Comparison of ENCODE assay signal across 8 mouse cellular contexts in genomic region chr3:84654900-84655784, GRCm38 (mm10). TPM values are rescaled to one million over a fixed set of nuclear protein-coding genes. Genes with fewer than 3 reads are reported as not detected.
DNase-seq lines count a peak whose midpoint lies in the region; ATAC-seq lines count a peak whose summit lies in the region.

No protein-coding gene starts in this region.

- H3K9me3 ChIP-seq in heart, embryonic 12.5 days (replicated peaks) = peaks cover 6% of the 10 kb centered on the region
- no peaks in the 10 kb centered on the region for H3K9me3 ChIP-seq in hindbrain, embryonic 11.5 days (ENCODE audit: control insufficient read depth, low read length)
- H3K9me3 ChIP-seq in midbrain, embryonic 13.5 days = no peaks in the 10 kb centered on the region

- peak overlapping the region; percentile 59 for H3K27ac ChIP-seq in heart, embryonic 12.5 days (ENCODE audit: poor library complexity, severe bottlenecking)
- H3K27ac ChIP-seq in hindbrain, embryonic 11.5 days (ENCODE audit: low read depth, low read length) = no peak overlapping the region
- no peak overlapping the region for H3K27ac ChIP-seq in midbrain, embryonic 13.5 days

- peak overlapping the region; percentile 24 for H3K4me3 ChIP-seq in heart, embryonic 12.5 days
- no peak overlapping the region for H3K4me3 ChIP-seq in hindbrain, embryonic 11.5 days (ENCODE audit: low read depth, low read length)
- peak overlapping the region; percentile 22; the same call in 1 of the 2 replicates for H3K4me3 ChIP-seq in midbrain, embryonic 13.5 days (replicated peaks)

- 12% methylated on average over 16 of the region's 16 CpGs for WGBS in heart, embryonic 12.5 days
- 21% methylated on average over 16 of the region's 16 CpGs for WGBS in hindbrain, embryonic 11.5 days
- WGBS in midbrain, embryonic 13.5 days = 12% methylated on average over 16 of the region's 16 CpGs

- peak overlapping the region; percentile 54; the same call in 1 of the 2 replicates for H3K9ac ChIP-seq in heart, embryonic 12.5 days
- no peak overlapping the region for H3K9ac ChIP-seq in hindbrain, embryonic 11.5 days (ENCODE audit: low read depth, low read length)
- no peak overlapping the region for H3K9ac ChIP-seq in midbrain, embryonic 13.5 days (replicated peaks)

- ATAC-seq in heart, embryonic 12.5 days (ENCODE audit: insufficient number of reproducible peaks, low FRiP score) = no peak
- ATAC-seq in hindbrain, embryonic 11.5 days (ENCODE audit: low FRiP score) = no peak; the same call in 1 of the 2 replicates
- peak; percentile 55 for ATAC-seq in midbrain, embryonic 13.5 days

- H3K27me3 ChIP-seq in heart, embryonic 12.5 days (replicated peaks) = peaks cover 5% of the 10 kb centered on the region; the same call in 1 of the 2 replicates
- H3K27me3 ChIP-seq in hindbrain, embryonic 11.5 days (ENCODE audit: control insufficient read depth, insufficient read depth, low read length) = no peaks in the 10 kb centered on the region
- H3K27me3 ChIP-seq in midbrain, embryonic 13.5 days = peaks cover 11% of the 10 kb centered on the region; the same call in 1 of the 2 replicates

- peaks cover 34% of the 10 kb centered on the region for H3K4me1 ChIP-seq in heart, embryonic 12.5 days (replicated peaks)
- H3K4me1 ChIP-seq in hindbrain, embryonic 11.5 days (replicated peaks; ENCODE audit: control insufficient read depth, insufficient read depth, low read length) = no peaks in the 10 kb centered on the region
- H3K4me1 ChIP-seq in midbrain, embryonic 13.5 days (replicated peaks) = peaks cover 20% of the 10 kb centered on the region

- no peak for DNase-seq in heart, adult 9 months (ENCODE audit: low spot score in 2 of 2)
- DNase-seq in R1 (ENCODE audit: low read depth, low spot score) = peak; percentile 96
- peak; percentile 15 for DNase-seq in hindbrain, embryonic 11.5 days (ENCODE audit: low spot score)
- no peak for DNase-seq in right cerebral cortex, adult 2 months (ENCODE audit: low spot score in 2 of 2)
- no peak for DNase-seq in gastrocnemius, adult 18-20 months (ENCODE audit: low spot score)
- no peak for DNase-seq in cerebellum, adult 11 months

- peak overlapping the region; percentile 61 for H3K4me2 ChIP-seq in heart, embryonic 12.5 days
- no peak overlapping the region; the same call in 1 of the 2 replicates for H3K4me2 ChIP-seq in hindbrain, embryonic 11.5 days (replicated peaks; ENCODE audit: low read depth, low read length)
- H3K4me2 ChIP-seq in midbrain, embryonic 13.5 days (replicated peaks) = peak overlapping the region; percentile 42

- no peaks in the 10 kb centered on the region for H3K36me3 ChIP-seq in heart, embryonic 12.5 days
- H3K36me3 ChIP-seq in hindbrain, embryonic 11.5 days (ENCODE audit: control insufficient read depth, insufficient read depth, low read length) = no peaks in the 10 kb centered on the region
- no peaks in the 10 kb centered on the region for H3K36me3 ChIP-seq in midbrain, embryonic 13.5 days

RNA-seq across cellular contexts. Expression of gene Tmem154, which starts 10.8 kb away (rescaled TPM):
- 0.47 and 0.54 TPM in 2 replicates for polyA plus RNA-seq in heart, embryonic 12.5 days (2016; fragmentation: Nextera tagmentation; extraction: Ambion mirVana)
- 0.32 and 0.61 TPM in 2 replicates for polyA plus RNA-seq in hindbrain, embryonic 11.5 days (2014; fragmentation: Nextera tagmentation; extraction: Ambion mirVana)
- 0.73 and 1.1 TPM in 2 replicates for polyA plus RNA-seq in midbrain, embryonic 13.5 days (2015; fragmentation: Nextera tagmentation; extraction: Ambion mirVana)
- under 1 TPM; 0.78 to 0.98 TPM for total RNA-seq in gastrocnemius, adult 18-20 months (2021)

Comparison
In these comparisons a context has a peak if more than half of its experiments do, and no peak if none do; other contexts are left out.
1. DNase-seq: peak in R1 (single experiment) and hindbrain, embryonic 11.5 days (single experiment); none in heart, adult 9 months (0 of 2), right cerebral cortex, adult 2 months (0 of 2), gastrocnemius, adult 18-20 months (single experiment) and cerebellum, adult 11 months (single experiment).